Mouse (Mus musculus) embryonic facial prominence, embryonic 11.5 days (tissue): ENCODE measurements around the gene Pofut1. TPM values are rescaled to one million over a fixed set of nuclear protein-coding genes. Genes with fewer than 3 reads are reported as not detected.

Experiments used
- ATAC-seq: fragments of 200-750 bp; cut with Nextera tagmentation; replicated peaks from 2 replicates; pipeline ENCODE4 v1.8.0; 2017; ENCODE audit warnings: low read depth; ENCODE audit not compliant: insufficient number of reproducible peaks, low FRiP score, low TSS enrichment
- DNase-seq: peaks from one replicate; pipeline ENCODE4 v3.0.0-alpha.2; 2015; ENCODE audit warnings: low spot score
- H3K27ac ChIP-seq: fragments of 300-500 bp; sonication (generic); replicated peaks from 2 replicates; pipeline ENCODE4 v1.5.1; 2014; ENCODE audit warnings: mild to moderate bottlenecking, low read depth, low read length, control low read depth
- H3K27me3 ChIP-seq: fragments of 300-500 bp; sonication (generic); 2 replicates; pipeline ENCODE4 v1.6.1; 2014; ENCODE audit warnings: mild to moderate bottlenecking, low read length, moderate library complexity, mixed read lengths; ENCODE audit not compliant: control insufficient read depth, insufficient read depth
- H3K36me3 ChIP-seq: fragments of 300-500 bp; sonication (generic); replicated peaks from 2 replicates; pipeline ENCODE4 v1.6.1; 2014; ENCODE audit warnings: low read depth, mild to moderate bottlenecking, low read length, moderate library complexity, mixed read lengths; ENCODE audit not compliant: control insufficient read depth, insufficient read depth
- H3K4me1 ChIP-seq: fragments of 300-500 bp; sonication (generic); 2 replicates; pipeline ENCODE4 v1.6.1; 2014; ENCODE audit warnings: low read length, mixed read lengths; ENCODE audit not compliant: control insufficient read depth, insufficient read depth
- H3K4me2 ChIP-seq: fragments of 300-500 bp; sonication (generic); 2 replicates; pipeline ENCODE4 v1.6.1; 2014; ENCODE audit warnings: low read depth, mild to moderate bottlenecking, control low read depth, low read length, moderate library complexity
- H3K4me3 ChIP-seq: fragments of 300-500 bp; sonication (generic); 2 replicates; pipeline ENCODE4 v1.5.1; 2014; ENCODE audit warnings: low read depth, low read length, control low read depth
- H3K9ac ChIP-seq: fragments of 300-500 bp; sonication (generic); replicated peaks from 2 replicates; pipeline ENCODE4 v1.6.1; 2014; ENCODE audit warnings: mild to moderate bottlenecking, control low read depth, low read length
- H3K9me3 ChIP-seq: fragments of 300-500 bp; sonication (generic); replicated peaks from 2 replicates; pipeline ENCODE4 v1.6.1; 2016; ENCODE audit warnings: mild to moderate bottlenecking, low read length, inconsistent platforms, mixed read lengths; ENCODE audit not compliant: control insufficient read depth
- WGBS: fragments of 180-500 bp; shearing (Covaris S2); extraction: QIAGEN DNeasy Blood & Tissue Kit; methylation state at CpG from one replicate; pipeline ENCODE4 v1.1.7; 2014; 5-methylcytosine and 5-hydroxymethylcytosine counted together
- polyA plus RNA-seq: library from polyadenylated mRNA; unstranded; fragments of >200 nt; fragmentation: Nextera tagmentation; extraction: Ambion mirVana; gene quantifications from 2 replicates; pipeline ENCODE4 v1.2.1, GENCODE M21; 2014

Pofut1 gene
- polyA plus RNA-seq, 1 experiment from 2014 or later: 7.5 TPM

DNA sequence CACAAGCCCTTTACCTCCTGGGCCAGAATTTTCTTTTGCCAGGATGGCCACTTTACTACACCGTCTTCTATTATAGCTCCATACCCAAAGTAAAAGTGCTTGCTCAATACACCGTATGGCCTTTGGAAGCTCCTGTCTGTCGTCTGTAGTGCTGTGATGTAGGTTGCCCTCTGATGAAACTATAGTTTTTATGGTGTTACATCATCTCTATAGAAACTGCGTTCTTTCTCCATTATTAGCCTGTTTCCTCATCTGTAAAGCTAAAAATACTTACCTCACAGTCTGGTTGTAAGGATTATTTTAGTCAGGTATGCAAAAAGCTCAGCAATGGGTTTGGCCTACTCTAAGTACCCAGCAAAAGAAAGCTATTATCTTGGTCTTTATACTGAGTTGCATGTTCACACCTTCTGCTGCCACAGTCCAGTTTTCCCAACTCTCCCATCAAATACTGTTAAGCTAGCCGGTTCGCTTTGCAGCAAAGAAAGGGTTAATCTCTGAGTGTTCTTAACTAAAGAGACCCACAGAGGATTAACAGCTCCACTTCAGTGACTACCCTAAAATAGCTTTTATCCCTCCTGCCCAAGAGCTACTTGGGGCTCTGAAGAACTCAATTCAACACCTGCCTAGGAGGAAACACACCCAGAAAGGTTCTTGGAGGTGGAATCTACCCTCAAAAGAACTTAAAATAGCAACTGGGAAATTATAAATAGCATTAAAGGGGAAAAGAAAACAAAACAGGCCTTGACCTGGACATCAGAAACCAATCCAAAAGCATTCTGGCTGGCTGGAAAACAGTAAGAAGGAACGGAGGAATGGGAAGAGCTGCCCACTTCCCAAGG is 2.1 kb upstream of the Pofut1 start:
- Histone ChIP-seq H3K4me1 (peaks cover 4% of the 10 kb centered on the region; the same call in 1 of the 2 replicates), H3K27ac (no peak overlapping the region), H3K9ac (peak overlapping the region; percentile 97), H3K4me2 (peak overlapping the region; percentile 87), H3K27me3 (no peaks in the 10 kb centered on the region), H3K4me3 (peak overlapping the region; percentile 97), H3K36me3 (peaks cover 5% of the 10 kb centered on the region; the same call in 1 of the 2 replicates), H3K9me3 (no peaks in the 10 kb centered on the region)
- whole genome bisulfite sequencing: 64% methylated on average over 7 of the region's 7 CpGs
- peak; percentile 12 for DNase-seq
- ATAC-seq: no peak

DNA sequence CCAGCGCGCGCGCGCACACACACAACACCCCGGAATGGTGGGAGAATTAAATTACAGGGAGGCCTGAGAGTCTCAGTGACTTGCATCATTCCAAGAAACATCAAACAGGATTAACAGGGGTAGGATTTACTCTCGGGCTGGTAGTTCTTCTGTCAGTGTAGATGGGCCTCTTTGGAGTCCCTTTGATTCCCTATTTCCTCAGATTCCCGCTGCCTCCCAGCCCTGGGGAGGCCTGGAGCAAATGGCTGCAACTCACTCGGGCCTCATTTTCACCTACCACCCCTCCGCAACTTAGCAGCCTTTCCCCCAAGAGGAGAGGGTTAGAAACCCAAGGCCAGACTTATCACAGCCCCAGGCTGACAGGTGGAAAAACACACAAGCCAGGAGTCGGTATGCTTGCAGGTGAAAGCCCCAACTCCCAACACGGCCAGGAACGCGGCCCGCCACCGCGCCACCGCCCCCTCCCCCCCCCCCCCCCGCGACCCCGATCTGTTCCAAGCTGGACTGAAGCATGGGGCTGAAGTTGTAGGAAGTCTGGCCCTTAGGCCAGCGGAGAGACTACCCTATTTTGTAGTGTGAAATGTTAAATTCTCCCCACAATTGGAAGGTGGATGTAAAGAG is 1.4 kb upstream of the Pofut1 start:
- Histone ChIP-seq H3K36me3 (no peaks in the 10 kb centered on the region), H3K4me3 (peak overlapping the region; percentile 97), H3K27me3 (no peaks in the 10 kb centered on the region), H3K9me3 (no peaks in the 10 kb centered on the region), H3K4me2 (peak overlapping the region; percentile 87), H3K27ac (peak overlapping the region; percentile 86; the same call in 1 of the 2 replicates), H3K4me1 (peaks cover 4% of the 10 kb centered on the region; the same call in 1 of the 2 replicates), H3K9ac (peak overlapping the region; percentile 97)
- DNase-seq (peak; percentile 49), ATAC-seq (no peak)
- 7% methylated on average over 22 of the region's 22 CpGs for WGBS

DNA sequence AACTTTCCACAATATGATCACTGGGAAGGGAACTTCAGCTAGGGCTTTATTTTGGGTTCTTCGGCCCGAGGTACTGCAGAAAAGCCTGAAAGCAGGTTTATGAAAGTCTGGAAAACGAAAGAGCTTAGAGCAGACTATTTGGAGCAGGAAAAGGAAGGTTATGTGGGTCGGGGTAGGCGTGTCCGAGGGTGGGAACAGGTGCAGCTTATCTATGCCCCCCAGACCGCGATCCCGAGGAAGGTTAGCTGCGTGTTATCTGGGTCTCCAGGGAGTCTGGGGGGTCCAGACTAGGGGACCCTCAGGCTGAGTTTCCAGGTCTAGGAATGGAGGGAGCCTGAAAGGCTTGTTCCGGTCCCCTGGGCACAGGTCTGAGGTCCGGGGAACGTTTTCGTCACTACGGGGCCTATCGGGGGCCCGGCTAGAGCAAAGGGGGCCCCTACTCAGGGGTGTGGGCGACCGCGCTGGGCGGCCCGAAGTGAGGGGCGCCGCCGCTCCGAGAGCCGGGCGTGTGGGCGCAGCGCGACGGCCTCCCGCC is 565 bp upstream of the Pofut1 start:
- no peaks in the 10 kb centered on the region for H3K27me3 ChIP-seq
- H3K9ac ChIP-seq: peak overlapping the region; percentile 97
- no peaks in the 10 kb centered on the region for H3K36me3 ChIP-seq
- DNase-seq (peak; percentile 26), ATAC-seq (peak; percentile 61)
- H3K4me2 ChIP-seq: peak overlapping the region; percentile 87
- peak overlapping the region; percentile 97 for H3K4me3 ChIP-seq
- peak overlapping the region; percentile 86 for H3K27ac ChIP-seq
- no peaks in the 10 kb centered on the region for H3K9me3 ChIP-seq
- H3K4me1 ChIP-seq: peaks cover 4% of the 10 kb centered on the region; the same call in 1 of the 2 replicates
- WGBS: 0% methylated on average over 33 of the region's 33 CpGs

DNA sequence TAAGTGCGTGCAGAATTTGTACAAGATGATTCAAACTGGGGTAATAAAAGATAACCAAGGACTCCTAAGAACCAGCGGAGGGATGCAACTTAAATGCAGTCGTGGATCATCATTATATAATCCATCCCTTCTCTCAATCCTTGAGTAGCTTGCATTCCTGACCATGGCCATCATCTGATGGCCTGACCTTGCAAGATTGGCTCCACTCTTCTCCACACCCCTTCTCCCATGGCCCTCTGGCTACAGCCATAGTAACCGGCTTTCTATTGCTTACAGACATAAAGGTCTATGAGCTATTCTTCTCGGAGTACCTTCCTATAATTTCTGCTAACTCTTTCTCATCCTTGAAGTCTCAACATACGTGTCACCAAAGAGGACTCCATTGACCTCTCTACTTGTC is 823 bp downstream of the Pofut1 start:
- peak overlapping the region; percentile 97 for H3K4me3 ChIP-seq
- 71% methylated on average over 6 of the region's 6 CpGs for WGBS
- no peaks in the 10 kb centered on the region for H3K9me3 ChIP-seq
- H3K4me1 ChIP-seq: peaks cover 4% of the 10 kb centered on the region; the same call in 1 of the 2 replicates
- DNase-seq: peak; percentile 3
- H3K36me3 ChIP-seq: no peaks in the 10 kb centered on the region
- peak overlapping the region; percentile 97; the same call in 1 of the 2 replicates for H3K9ac ChIP-seq
- ATAC-seq: no peak
- H3K4me2 ChIP-seq: peak overlapping the region; percentile 87
- H3K27me3 ChIP-seq: no peaks in the 10 kb centered on the region
- no peak overlapping the region for H3K27ac ChIP-seq

DNA sequence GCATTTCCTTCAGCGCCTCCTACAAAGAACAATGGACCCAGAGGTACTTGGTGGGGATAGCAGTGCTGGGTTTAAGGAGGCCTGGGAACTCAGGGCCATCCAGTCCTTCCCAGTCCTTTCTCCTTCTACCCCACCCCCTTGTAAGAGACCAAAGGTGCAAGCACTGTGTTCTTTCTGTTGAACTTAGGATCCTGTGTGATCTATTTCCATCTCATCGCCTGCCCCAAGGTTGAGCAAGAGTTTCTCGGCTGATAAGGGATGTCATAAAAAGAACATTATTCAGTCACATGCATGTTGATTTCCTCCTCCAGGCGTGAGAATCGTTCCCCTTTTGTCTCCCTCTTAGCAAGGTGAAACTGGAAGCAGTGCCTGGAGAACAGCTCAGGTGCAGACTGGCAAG is 8.4 kb downstream of the Pofut1 start:
- Histone ChIP-seq H3K4me2 (no peak overlapping the region), H3K27ac (no peak overlapping the region), H3K36me3 (no peaks in the 10 kb centered on the region; the same call in 1 of the 2 replicates), H3K4me1 (no peaks in the 10 kb centered on the region), H3K4me3 (no peak overlapping the region), H3K9me3 (no peaks in the 10 kb centered on the region), H3K9ac (no peak overlapping the region), H3K27me3 (no peaks in the 10 kb centered on the region)
- no peak for ATAC-seq
- WGBS: 93% methylated on average over 5 of the region's 5 CpGs
- DNase-seq: no peak

DNA sequence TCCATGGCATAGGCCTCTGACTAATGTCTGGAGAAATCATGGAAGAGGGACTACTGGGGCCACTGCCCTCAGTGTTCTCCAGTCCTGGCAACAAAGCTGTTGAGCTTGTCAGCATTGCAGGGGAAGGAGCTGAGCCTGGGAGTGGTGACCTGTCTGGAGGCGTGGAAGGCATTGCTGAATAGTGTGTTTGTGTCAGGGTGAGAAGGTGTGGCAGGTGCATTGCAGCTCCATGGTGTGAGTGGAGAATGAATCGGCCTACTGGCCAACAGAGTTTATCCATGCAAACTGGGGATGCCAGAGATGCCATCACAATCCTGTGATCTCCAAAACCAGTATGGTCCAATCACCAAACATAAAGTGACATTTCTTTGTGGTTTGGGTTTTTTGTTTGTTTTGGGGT is 15.3 kb downstream of the Pofut1 start:
- WGBS: 89% methylated on average over 2 of the region's 2 CpGs
- DNase-seq: no peak

DNA sequence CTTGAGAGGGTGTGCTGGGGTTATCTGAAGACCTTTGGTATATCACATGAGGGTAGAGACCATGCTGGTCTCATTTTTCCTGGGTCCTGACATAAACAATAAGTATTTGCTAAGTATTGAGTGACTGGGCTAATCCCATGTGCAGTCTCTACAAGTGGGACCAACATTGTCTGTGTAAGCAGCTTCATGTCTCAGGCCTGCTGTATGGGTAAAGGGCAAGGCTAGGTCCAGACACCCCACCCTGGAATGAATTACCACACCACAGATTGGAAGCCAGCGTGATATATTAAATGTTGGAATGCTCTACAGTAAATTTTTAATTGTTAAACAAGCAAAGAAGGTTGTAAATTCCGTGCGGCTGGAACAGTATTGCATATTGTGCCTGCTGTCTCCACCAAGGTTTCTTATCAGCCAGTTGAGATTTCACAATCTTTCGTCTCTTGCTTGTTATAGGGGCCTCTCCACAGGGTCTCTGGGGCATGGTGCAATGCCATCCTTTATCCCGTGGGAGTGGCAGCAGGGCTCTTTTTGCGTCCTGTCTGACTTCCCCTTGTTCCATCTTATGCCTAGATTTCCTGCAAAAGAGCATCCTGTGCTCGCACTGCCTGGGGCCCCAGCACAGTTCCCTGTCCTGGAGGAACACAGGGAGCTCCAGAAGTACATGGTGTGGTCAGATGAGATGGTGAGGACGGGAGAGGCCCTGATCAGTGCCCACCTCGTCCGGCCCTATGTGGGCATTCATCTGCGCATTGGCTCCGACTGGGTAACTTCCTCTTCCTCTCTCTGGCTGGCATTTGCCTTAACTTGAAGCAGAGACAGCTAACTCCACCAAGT is 17.9 kb downstream of the Pofut1 start:
- DNase-seq (no peak), ATAC-seq (no peak)
- H3K27ac ChIP-seq: no peak overlapping the region
- WGBS: 85% methylated on average over 12 of the region's 12 CpGs
- H3K36me3 ChIP-seq: peaks cover 6% of the 10 kb centered on the region
- H3K4me3 ChIP-seq: no peak overlapping the region
- H3K4me2 ChIP-seq: no peak overlapping the region
- no peak overlapping the region for H3K9ac ChIP-seq
- H3K4me1 ChIP-seq: no peaks in the 10 kb centered on the region
- H3K27me3 ChIP-seq: no peaks in the 10 kb centered on the region
- H3K9me3 ChIP-seq: no peaks in the 10 kb centered on the region

More for the DNA sequence above, 15.3 kb downstream of the Pofut1 start:
- H3K4me3 ChIP-seq: no peak overlapping the region
- H3K9ac ChIP-seq: no peak overlapping the region
- H3K4me2 ChIP-seq: no peak overlapping the region
- ATAC-seq: no peak
- H3K4me1 ChIP-seq: no peaks in the 10 kb centered on the region
- H3K27ac ChIP-seq: no peak overlapping the region
- H3K27me3 ChIP-seq: no peaks in the 10 kb centered on the region
- no peaks in the 10 kb centered on the region for H3K9me3 ChIP-seq
- peaks cover 6% of the 10 kb centered on the region for H3K36me3 ChIP-seq
